Mouse (Mus musculus) c-Kit-positive CD71-positive TER-119-positive erythroid progenitor cells, embryonic 14.5 days (primary cell): ENCODE data around the gene Chfr.
"Not testable (repeated sequence)": the region's sequence is repeated elsewhere in the genome, so short reads cannot be mapped to it uniquely, and the experiment has no call there.

Experiments
- DNase-seq: peaks from one replicate; pipeline ENCODE4 v3.0.0-alpha.2; 2013; ENCODE audit warnings: low spot score

Chfr gene

GRCm38 (mm10) chr5:110108305-110108628, 27.4 kb upstream of the Chfr start:
- DNase-seq: no peak

DNA sequence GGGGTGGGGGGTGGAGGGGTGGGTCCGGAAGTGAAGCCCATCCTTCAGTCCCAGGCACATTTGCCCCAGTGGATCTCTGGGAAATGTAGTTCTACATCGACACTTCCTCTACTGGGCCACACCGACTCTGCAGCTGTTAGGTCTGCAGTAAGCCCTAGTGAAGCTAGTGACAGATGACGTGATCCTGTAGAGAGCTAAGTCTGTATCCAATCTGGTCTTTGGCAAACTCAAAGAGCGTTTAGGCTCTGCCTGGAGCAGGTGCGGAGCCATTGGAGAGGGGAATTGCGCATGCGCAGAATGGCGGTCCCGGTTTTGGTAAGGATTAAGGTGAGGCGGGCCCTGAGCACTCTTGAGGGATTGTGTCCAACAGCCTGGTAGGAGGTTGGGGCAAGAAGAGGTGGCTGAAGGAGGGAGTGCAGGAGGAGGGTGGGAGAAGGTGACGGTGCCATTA, 25.6 kb upstream of the Chfr start, which contains the start of gene Zfp605:
Gene Zfp605, plus strand, starts transcription at position 102 of the 451 bp plus-strand sequence.
- peak; percentile 86 for DNase-seq

GRCm38 (mm10) chr5:110122380-110122779, 13.3 kb upstream of the Chfr start:
- DNase-seq: not testable (repeated sequence)

- DNase-seq: no peak
Measured at GRCm38 (mm10) chr5:110136087-110136464, 434 bp downstream of the Chfr start.

- no peak for DNase-seq
Measured at GRCm38 (mm10) chr5:110137816-110138215, 2.2 kb downstream of the Chfr start.

GRCm38 (mm10) chr5:110139325-110139724, 3.7 kb downstream of the Chfr start:
- no peak for DNase-seq

GRCm38 (mm10) chr5:110140424-110140823, 4.8 kb downstream of the Chfr start:
- DNase-seq: no peak

DNA sequence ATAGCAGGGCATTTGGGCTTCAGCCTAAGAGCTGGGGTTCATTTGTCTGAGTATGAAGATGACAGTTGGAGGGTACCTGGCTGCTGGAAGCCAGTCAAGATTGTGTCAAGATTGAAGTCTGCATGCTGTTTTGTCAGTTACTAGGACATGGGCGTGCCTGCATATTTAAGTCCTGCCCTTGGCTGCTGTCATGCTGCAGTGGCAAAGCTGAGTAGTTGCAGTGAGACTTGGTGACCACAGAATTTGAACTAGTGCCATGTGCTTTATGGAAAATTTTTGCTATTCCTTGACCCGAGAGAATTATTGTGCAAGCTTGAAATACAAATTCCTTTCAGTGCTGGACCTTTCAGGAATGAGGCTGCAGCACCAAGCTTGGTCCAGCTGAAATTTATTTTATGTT, 6.7 kb downstream of the Chfr start:
- no peak for DNase-seq

GRCm38 (mm10) chr5:110143007-110143406, 7.4 kb downstream of the Chfr start:
- DNase-seq: no peak

DNA sequence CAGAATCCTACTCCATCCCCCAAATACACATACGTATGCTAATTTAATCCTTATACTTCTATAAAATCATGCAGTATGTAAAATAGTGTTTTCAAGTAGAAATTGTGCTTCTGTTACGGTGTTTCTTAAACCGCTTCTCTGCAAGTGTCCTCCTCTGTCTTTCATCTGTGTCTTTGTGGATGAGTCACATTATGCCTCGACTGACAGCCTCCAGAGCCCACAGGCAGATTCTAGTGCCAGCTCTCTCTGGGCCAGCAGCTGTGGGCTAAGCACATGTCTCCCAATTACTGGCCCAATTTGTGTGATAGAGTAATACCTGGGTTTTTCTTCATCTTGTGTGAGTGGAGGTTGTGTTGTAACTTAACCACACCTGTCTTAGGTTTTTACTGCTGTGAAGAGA, 33.7 kb downstream of the Chfr start:
- no peak for DNase-seq

DNA sequence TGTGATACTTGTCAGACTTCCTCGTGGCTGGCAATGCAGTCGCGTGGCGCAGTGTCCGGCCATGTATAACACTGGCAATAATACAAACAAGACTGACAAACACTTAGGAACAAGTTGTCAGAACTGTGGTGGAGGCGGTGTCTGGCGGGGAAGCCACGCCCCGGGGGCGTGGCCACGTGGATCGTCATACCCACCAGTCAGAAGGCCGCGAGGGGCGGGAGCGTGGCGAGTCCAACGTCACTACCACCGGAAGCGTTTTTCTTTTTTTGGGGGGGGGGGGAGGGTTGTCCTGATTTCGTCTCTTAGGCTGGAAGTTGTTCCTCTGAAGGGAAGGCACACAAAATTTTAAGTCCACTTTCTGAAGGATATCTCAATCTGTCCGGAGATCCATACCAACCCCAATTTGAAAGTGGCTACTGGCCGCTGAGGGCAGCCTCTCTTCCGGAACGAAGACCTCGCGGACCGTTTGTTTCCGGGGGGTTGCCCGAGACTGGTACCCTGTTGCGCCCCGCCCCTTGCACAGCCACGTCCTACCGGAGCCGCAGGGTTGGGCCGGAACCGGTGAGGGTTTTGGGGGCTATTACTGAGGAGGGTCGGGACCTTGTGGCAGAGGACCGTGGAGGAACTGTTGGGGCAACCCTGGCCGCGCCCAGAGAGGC, 40.8 kb downstream of the Chfr start, which contains the start of gene Golga3:
Gene Golga3, plus strand, starts transcription at position 340 of the 659 bp plus-strand sequence.
- DNase-seq: peak; percentile 96

GRCm38 (mm10) chr5:110177021-110177420, 41.4 kb downstream of the Chfr start:
- no peak for DNase-seq

GRCm38 (mm10) chr5:110178628-110179027, 43.0 kb downstream of the Chfr start:
- DNase-seq: no peak

- DNase-seq: no peak
Measured at GRCm38 (mm10) chr5:110181716-110182115, 46.1 kb downstream of the Chfr start.

DNA sequence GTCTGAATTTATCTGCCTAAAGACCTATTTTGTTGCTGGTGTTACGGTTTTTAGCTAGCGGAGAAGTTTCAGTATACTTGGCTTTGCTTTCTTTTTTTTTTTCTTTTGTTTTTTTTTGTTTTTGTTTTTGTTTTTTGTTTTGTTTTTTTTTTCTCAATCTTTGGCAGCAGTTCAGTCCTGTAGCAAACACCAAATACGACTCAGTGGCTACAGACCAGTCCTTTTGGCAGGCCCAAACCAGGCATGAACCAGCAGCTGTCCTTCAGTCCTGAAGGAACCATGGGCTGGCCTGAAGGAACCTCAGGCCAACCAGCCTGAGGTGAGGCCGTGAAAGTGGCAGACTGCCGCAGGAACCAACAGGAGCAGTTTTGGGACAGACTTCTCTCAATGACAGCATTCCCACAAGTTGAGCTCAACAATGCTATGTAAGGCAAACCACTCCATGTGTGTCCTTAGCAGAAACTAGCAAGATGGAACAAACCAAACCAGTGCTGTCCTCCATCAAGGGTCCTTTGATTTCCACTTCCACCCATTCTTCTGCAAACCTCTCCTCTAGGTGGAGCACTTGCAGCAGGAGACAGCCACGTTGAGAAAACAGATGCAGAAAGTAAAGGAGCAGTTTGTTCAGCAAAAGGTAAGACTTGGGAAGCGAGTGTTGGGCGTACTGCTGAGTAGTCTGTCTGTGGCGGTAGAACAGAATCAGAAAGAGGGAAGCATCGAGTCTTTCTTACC, 67.7 kb downstream of the Chfr start:
- DNase-seq: peak; percentile 10

DNA sequence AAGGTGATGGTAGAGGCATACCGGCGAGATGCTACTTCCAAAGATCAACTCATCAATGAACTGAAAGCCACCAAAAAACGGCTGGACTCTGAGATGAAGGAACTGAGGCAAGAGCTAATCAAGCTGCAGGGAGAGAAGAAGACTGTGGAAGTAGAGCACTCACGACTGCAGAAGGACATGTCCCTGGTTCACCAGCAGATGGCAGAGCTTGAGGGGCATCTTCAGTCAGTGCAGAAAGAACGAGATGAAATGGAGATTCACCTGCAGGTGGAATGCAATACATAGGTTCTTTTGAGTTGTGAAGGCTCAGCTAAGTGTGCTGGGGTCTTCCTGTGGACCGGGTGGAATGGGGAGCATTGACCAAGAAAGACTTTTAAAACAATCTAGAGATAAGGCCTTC, 69.1 kb downstream of the Chfr start:
- peak; percentile 6 for DNase-seq

- no peak for DNase-seq
Measured at GRCm38 (mm10) chr5:110211312-110211711, 75.7 kb downstream of the Chfr start.

- no peak for DNase-seq
Measured at GRCm38 (mm10) chr5:110216780-110217179, 81.1 kb downstream of the Chfr start.

DNA sequence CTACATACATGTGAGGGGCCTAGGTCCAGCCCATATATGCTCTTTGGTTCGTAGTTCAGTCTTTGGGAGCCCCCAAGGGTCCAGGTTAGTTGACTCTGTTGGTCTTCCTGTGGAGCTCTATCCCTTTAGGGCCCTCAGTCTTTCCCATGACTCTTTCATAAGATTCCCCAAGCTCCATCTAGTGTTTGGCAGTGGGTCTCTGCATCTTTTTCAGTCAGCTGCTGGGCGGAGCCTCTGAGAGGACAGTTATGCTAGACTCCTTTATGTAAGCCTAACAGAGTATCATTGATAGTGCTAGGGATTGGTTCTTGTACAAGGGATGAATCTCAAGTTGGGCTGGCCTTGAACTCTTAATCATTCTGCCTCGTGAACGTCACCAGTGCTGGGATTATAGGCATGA, 84.7 kb downstream of the Chfr start:
- no peak for DNase-seq
